Mouse (Mus musculus) skeletal muscle tissue, adult 2 months (tissue): ENCODE measurements at regions not wholly inside any gene's neighbourhood (a gene's known extent, or its start where the extent isn't known, plus 50 kb on each side); places are given as distances from the start of the nearest gene placed in this dataset.

Experiments
- DNase-seq: peaks from one replicate; pipeline ENCODE4 v3.0.0-alpha.2; 2012; ENCODE audit warnings: low read depth, low spot score

DNA sequence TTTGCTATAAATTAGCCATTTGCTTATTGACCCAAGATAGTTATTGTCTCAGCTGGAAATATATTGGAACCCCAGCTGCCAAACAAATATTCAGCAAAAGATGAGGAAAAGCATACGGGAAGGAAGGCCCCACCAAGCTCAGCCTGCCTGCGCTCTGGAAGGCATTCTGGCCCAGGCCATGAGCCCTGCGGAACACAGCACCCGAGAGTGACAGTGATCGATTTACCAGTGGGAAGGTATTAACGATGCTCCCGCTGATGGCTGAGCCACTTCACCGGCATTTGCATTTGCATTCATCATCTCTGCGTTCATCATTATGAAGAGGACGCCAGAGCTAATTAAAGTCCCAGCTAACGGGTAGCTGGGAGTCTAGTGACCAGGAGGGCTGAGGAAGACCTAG, 174.8 kb downstream of the Irx2 start:
- no peak for DNase-seq

DNA sequence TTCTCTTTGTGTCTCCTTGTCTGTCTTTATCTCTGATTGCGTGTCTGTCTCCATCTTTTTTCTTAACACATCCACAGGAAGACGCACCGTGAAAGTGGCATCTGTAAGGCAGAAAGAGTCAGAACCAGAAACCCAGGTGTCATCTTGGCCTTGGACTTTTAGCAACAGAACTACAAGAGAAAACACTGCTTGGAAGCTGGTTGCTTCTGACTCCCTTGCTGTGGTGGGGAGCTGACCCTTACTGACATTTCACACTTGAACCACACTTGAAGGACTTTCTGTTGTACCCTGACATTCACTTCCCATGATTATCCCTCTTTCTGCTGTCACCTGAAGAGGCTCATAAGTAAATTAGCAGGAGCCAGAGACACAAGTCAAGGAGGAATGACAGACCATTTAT, 180.6 kb downstream of the Irx2 start:
- DNase-seq = no peak

DNA sequence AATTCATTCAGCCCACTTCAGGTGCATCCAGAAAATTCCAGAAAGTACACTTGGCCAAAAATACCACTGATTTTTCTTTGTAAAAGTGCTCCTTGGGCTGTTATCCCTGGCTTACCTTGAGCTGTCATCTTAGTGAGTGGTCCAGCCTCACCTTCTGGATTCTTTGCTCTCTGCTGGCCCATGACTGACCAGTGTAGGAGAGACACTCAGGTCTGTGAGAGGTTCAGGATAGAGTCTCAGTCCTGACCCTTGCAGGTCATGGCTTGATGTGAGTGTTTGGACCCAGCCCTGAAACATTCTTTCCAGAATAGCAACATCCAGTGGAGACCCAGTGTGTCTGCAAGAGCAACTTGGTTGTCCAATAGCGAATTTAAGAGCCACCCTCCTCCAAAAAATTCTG, 182.0 kb downstream of the Irx2 start:
- DNase-seq = no peak

DNA sequence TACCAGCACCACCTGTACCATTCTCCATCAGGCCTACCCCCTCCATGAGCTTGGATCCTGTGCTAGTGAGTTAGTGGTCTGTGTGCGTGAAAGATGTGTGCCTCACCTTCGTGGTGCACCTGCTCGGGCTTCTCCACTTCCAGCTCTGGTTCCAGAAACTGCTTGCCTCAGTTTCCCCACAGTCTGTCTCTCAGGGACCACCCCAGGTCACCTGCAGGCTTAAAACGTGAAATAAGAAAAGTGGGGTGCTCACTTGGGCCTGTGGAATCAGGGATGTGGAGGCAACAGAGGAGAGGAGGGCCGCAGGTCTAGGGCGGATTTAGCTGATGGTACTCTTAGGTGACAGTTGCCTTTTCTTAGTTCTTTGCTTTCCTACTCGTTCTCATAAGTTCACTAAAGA, 186.0 kb downstream of the Irx2 start:
- DNase-seq = no peak

DNA sequence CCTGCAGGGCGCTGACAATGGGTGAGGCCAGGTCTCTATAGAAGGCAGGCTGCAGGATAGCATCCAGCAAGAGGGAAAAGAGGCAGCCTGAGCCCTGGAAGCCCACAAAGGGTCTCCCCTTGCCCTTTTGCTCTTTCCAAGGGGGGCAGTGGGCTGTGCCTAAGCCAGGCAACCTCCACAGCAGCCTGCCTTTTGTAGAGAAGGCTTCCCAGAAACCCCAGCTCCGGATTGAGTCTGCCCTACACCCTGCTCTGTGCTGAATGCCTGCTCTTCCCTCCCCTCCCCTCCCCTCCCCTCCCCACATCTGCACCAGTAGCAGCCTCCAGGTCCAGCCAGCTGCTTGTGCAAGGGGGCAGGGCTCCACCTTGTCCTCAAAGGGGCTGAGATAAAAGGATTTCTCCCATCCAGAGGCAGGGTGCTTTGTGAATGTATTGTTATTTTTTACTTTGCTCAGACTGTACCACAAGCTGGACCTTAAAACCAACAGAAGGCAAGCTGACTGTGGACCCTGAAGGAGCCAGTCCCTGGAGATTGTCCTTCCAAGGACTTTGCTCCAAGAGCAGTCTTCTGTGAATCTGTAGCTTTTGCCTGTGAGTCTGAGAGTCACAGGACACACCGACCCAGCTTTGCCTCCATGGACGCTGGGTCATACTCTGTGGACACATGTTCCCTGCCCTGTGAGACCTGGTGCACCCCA, 186.8 kb downstream of the Irx2 start:
- DNase-seq = no peak

DNA sequence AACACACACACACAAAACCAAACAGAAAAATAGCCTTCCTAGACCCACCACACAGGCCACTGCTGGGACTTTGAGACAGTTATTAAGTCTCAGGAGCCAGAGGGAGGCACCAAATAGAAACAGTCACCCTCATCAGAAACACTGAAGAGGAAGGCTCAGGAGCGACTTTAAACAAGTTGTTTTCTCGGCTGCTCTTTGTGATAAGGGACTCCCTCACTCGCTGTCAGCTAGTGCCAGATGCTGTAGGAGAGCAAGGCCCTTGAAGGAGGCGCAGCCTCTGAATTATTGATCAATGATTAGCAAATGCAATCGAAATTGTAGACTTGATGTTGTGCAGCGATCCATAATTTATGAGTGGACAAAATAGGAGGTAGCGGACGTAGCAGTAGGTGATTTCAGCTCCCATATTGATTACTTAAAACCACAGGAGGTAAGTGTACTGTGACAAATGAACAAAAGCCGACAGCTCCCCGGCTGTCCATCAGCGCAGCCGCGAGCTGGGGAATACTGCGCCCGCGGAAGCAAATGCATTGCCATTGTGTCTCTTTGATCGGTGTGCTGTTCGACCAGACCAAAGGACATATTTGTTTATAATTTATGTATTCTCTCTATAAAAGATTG, 187.4 kb downstream of the Irx2 start:
- DNase-seq = no peak

DNA sequence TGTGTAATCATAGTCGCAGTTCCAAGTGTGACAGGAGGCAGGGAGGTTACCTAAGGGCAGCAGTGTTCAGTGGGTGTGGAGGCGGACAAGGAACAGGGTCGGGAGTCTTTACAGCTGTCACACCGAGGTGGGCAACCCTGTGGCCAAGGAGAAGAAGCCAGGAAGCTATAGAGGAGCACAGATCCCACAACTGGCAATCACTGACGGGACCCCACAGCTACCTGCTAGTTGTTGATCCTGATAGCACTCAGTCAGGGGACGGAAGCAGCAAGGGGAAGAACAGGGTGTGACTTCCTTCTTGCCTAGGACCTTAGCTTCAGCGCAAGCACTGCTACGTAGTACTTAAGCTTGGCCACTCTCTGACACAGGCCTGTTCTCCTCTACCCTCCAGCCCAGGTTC, 188.2 kb downstream of the Irx2 start:
- no peak for DNase-seq

DNA sequence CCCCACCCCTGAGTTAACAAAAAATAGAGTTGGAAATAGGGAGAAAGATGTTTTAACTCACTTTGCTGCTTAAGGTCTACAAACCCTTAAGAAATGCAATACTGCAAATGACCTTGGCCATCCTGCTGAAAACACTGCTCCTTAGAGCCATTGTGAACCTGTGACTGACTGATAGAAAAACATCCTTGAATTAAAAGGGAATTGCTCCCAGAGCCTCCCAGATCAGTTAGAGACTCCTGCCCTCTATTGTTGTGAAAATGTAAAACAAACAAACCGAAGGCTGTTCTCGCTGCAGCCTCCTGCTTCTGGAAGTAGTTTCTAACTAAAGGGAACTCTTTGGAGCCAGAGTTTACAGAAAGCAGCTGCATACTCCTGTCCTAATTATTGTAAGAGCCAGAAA, 188.9 kb downstream of the Irx2 start:
- DNase-seq = no peak

DNA sequence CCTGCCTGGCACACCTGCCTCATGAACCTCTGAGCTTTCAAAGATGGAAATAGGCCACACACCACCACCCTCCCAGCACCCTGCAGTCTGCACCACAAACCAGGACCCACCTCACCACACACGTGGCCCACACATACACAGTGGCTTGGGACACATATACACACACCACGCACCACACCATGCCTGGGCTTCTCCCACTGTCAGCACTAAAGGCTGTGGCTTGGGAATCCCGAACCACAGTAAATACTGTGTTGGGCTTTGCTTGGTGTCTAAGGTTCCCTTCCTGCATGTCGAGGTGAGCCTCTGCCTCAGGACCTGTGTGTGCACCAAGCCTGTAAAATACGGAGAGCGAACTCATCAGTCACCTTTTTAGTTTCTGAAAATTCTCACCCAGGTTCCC, 189.3 kb downstream of the Irx2 start:
- DNase-seq = no peak

DNA sequence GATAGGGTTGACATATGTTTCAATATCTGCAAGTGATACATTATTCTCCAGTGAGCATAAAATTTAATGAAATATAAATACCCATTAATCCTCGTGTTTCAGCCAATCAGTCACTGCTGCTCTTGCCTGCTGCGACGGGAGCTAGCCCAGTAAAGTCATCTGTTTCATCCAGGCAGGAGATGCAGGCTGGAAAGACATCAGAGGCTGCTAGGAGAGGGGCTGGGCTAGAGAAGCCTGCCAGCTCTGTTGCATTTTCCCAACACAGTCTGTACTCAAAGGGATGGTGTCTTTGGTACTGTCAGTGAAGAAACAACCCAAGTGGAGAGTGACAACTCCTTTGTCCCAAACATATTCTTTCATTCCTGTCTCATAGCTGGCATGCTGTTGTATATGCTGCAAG, 198.0 kb downstream of the Irx2 start:
- DNase-seq = no peak

DNA sequence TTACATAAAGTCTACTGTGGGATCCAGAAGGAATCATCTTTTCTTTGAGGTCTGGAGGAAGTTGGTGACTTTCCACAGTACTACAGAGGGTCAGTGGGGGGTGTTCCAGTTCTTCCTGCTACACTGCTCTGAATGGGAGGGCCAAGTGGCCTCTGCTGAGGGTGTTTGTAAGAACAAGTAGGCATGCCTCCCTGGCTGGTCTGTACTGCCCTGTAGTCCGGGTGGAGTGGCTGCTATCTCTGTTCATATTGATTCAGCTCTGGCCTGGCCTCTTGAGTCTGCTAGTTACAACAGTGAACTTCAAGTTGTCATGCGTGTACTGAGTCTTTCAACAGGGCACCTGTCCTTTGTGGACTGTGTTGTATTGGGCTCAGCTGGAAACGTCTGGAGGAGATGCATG, 200.7 kb downstream of the Irx2 start:
- no peak for DNase-seq

DNA sequence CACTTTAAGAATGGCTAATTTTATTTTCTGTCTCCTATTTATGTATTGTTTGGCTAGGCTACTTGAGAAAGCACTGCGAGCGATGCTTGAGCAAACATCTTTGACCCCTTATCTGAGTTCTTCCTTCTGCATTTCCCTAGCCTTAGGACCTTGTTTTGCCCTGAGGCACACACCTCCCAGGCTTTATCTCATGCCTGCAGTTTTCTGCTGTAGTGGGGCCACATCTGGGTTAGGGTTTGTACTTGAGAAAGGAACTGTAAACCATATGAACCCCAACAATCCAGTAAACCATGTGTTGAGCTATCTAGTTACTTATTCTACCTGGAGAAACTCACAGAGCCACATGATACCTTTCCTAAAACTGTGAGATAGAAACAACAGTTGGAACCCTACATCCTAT, 204.7 kb downstream of the Irx2 start:
- no peak for DNase-seq

DNA sequence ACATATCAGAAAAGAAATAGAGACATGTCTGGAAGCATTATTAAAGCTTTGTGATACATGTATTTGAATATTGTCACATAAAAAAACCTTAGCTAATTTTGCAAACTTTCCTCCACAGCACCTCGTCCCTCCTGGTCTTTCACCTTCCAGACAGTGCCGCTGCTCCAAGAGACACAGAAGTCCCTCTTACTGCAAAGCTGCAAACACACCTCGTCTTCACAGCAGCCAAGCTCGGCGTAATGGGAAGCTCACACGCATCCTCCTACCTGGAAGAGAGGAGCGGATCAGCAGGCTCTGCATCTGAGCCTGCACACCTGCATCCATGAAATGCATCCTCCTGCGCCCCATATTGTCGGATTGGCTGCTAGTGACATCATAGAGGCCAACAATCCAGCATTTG, 208.4 kb downstream of the Irx2 start:
- no peak for DNase-seq

DNA sequence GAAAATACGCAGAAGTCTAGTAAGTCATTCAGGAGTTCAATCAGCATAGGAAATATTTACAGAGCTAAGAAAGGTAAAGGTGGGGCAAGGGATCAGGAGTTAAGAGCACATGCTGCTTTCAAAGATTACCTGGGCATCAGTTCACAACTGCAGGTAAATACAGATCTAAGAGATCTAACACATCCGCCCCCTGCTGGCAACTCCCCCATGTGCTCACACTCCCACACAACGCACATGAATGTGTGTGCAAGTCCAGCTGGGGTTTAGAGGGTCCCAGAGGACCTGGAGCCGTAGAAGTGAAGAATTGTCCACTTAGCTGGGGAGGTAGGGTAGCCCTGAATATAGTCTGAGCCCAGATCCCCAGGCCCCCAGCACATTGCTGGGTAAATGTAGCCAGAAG, 219.5 kb downstream of the Irx2 start:
- DNase-seq = no peak

DNA sequence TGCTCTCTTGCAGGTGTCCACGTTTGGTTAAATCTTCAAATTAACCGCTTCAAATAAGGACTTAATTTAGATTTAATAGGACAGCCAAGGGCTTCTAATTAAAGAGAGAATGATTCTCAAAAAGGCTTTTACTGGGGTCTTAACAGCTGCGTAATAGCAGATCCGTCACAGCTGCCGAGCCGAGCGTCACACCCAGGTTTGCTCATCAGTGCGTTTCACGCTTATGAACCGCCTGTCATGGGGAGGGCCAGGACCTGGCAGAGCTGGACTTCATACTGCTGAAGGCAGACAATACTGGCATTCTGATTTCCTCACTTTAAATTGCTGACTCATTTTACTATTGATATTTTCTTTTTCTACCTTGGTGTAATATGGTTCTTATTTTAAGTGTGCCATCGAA, 221.2 kb downstream of the Irx2 start:
- DNase-seq = no peak

DNA sequence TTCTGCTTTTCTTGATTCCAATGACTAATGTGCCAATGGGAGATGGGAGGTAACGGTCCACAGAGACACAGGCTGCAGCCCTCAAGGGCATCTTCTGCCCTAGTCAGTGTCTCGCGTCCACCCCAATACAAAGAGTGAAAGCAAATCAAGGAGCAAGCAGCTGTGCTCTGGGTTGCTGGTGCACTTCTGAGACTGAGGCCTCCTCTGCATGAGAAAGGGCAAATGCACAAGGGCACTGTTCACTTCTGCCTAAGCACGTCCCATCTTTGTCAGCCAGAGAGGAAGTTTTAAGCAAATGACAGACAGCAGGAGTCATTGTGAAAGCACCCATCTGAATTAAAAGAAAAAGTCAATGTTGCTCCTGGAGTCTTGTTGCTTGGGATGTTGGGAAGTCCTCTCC, 224.3 kb downstream of the Irx2 start:
- DNase-seq = no peak

DNA sequence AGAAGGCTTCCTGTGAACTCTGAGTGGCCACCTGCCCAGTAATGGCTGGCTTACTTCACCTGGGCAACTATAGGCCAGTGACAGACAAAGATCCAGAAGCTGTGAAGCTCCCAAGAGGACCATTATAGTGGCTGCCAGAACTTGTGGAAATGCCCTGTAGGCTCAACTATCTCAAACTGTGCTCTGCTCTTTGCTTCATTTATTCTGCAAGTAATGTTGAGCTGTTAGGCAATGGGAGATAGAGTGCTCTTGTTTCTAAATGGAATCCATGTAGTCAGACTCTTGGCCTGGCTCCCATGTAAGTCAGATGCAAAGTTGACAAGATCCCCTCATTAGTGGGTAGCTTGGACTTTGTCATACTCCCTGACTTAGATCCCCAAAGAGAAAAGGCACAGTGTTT, 247.3 kb downstream of the Irx2 start:
- DNase-seq = no peak

DNA sequence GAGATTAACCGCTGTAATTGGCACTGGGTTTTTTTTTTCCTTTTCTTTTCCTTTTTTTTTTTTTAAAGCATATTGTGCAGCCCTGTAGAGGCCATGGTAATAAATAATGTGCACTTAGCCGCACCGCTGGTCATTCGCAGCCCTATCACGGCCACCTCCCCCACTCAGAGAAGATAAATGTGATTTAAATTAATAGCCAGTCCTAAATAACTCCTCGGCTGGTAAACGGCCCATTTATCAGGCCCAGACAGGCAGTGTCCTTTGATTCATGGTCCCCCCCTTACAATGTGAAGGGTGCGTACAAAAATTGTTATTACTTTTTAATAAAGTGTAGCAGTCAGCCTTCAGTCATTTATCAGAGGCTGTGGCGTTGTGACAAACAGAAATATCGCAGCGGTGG, 266.4 kb downstream of the Irx2 start:
- no peak for DNase-seq

DNA sequence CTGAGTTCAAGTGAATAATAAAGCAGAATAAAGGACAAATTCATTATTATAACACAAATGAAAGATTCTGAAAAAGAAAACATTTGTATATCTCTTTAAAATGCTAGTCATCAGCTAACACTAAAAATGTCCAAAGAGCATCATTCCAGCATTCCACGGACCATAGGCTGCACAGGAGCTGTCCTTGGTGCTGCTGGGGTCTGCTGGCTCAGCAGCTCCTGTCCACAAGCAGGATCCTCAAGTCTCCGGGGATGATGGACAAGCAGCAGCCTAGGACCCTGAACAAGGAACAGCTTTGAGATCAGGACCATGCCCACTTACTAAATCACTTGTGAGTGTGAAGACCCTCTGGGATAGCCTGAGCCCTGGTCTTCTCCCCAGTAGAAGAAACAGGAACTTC, 274.0 kb downstream of the Irx2 start:
- DNase-seq = no peak

DNA sequence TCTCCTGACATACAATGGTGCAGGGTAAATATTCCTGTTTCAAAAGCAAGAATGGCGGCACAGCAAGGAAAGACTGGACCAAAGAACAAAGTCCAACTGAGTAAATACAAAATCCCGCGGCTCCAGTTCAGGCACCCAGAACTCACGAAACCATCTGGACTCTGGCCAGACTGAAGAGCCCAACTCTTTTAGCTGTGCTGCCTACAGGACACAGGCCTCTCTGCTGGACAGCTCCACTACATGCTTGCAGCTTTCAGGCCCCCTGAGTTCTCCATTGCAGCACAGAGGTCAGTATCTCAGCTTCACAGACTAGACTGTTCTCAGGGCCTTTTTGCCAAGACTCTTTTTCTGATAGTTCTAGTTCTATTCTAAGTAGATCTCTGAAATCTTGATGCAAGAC, 290.3 kb downstream of the Irx2 start:
- DNase-seq = no peak

DNA sequence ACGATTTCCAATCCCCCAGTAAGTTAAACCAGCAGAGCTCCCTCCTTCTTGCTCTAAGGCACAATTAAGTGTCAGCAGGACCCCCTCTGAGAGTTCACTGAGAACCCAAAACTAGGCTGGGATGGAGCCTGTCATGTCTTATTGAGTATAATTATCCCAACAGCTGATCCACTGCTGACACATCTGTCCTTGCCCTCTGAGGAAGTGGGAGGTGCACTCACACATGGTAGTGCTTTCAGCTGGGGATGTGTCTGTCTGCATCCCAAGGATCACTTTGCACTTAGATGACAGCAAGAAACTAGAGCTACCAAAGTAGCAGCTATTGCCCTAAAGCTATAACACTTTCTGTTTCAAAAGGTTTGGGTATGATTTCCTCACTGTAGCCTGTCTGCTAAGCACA, 291.7 kb downstream of the Irx2 start:
- no peak for DNase-seq

DNA sequence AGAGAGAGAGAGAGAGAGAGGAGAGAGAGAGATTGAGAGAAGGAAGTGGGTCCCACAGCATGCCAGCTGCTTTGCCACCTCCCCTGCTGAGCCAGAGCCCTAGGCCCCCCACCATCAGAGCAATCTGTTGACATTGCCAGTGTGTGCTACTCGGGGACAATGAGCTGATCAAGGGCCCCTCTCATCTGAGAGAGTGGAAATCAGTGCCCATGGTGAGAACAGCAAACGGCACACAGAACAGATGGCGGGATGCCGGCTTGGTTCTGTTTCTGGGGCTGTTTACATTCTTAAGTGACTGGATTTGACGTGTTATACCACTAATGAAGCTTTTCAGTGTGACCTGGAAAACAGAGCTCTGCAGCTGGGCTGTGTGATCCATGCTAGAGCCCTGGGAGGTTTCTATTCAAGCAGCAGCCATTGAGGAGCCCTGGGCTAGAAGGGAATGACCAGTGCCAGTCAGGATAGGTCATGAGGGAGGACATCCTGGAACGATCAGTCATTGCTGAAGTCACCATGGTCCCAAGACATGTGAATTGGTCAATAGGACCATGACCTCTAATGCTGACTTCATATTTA, 296.0 kb downstream of the Irx2 start:
- no peak for DNase-seq

DNA sequence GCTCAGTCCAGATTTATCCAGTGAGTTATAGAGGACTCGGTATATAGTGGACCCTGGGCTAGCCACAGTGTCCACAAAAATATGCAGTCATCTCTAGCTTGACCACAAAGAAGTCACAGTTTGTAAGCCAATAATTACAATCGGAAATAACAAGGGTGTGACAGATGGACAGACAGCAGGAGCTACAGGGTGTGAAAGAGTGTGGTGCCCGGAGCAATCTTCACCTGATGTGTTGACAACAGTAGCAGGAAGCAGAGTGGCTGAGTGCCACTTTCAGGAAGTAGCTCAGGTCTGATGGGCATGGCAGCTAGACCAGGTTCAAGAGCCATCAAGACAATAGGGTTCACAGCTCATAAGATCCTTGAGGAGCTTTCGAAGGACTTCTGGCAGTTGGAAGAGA, 308.6 kb downstream of the Irx2 start:
- DNase-seq = no peak
